Mouse (Mus musculus): ENCODE data around the gene Eif2b4. TPM values are rescaled to one million over a fixed set of nuclear protein-coding genes. Genes with fewer than 3 reads are reported as not detected.

Eif2b4 gene
- total RNA-seq, 2 experiments from 2014 or later = 38.7 to 46.9 TPM

DNA sequence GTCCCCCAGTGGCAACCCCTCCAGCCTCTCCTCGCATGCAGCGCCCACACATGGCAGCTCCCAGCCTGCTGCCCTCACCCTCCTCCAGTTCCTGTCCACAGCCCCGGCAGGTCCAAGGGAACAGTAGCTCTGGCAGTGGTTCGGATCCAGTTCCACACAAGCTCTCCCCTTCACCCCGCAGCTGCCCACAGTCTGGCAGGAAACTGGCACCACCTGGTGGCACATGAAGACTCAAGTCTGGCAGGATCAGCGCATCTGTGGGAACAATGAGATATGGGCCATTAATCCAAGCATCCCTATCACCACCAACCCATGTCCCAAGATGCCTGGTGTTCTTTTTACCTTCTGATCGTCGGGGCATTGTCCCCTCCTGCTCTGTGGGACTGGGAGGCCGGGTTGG, 6.7 kb upstream of the Eif2b4 start:
- no peak for DNase-seq

DNA sequence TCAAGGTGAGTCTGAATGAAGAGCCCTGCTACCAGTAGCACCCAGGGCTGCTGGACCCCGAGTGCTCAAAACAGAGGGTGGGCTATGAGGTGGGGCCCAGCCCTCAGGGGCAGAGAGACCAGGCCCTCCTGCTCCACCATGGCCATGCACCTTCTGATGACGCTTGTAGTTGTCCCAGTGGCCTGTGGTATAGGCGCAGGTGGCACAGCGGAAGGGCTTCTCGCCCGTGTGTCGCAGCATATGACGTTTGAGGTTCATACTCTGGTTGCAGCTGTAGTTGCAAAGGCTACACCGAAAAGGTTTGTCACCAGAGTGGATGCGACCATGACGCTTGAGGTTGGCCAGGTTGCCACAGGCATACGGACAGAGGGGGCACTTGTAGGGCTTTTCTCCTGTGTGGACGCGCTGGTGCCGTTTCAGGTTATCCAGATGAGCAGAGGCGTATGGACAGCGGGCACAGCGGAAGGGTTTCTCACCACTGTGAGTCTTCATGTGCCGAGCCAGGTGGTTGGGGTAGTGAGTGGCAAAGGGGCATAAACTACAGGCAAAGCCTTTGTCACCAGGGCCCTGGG, 6.2 kb upstream of the Eif2b4 start:
- no peak for DNase-seq

DNA sequence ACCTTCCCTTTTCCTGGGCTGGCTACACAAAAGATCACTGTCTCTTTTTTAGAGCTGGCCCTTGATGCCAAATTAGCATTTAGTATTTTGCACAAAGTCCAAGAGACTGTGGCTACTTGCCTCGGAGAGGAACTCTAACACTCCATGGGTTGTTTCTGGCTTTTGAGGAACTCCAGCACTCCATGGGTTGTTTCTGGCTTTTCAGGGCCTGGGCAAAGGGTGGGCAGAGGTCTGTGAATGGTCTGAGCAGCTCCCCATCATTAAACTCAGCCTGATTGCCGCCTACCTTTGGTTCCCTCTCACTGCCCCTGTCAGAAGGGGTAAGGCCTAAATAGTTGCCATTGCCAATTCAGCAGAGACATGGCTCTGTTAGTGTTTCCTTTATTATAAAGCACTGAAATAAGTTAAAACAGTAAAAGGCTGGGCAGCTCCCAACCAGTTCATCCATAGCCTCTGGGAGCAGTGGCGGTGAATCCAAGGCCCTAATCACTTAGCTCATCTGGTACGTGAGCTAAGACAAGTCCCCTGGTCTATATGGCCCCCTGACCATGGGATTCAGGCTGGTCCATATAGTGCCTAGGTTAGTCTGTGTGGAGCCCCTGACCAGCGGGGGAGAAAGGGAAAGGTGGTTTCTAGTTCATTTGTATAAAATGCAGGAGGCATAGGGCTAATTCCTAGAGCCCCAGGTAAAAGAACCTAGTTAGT, 5.5 kb upstream of the Eif2b4 start:
- DNase-seq = no peak

DNA sequence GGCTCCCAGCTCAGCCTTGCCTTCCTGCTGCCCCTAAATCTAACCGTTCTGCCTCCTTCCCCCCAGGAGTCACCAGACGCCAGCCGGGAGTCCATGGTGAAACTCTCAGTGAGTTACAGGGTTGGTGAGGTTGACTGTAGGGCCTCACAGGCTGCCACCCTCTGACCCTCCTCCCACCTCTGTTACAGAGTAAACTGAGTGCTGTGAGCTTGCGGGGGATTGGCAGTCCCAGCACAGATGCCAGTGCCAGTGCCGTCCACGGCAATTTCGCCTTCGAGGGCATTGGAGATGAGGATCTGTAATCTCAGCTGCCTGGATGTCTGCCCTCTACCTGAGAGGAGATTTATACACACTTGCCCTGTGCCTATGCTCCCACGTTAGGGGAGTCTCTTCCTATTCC, 4.9 kb upstream of the Eif2b4 start:
- DNase-seq = no peak

DNA sequence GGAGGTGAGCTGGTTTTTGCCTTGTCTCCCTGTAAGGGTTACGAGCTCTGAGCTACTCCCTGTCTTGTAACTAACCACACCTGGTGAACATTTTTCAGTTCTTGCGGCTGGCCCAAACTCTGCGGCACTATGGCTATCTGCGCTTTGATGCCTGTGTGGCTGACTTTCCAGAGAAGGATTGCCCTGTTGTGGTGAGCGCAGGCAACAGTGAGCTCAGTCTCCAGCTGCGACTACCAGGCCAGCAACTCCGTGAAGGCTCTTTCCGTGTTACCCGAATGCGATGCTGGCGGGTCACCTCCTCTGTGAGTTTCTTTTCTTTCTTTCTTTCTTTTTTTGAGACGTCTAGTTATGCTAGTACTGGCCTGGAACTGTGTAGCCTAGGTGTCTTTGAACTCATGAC, 3.8 kb upstream of the Eif2b4 start:
- no peak for DNase-seq

DNA sequence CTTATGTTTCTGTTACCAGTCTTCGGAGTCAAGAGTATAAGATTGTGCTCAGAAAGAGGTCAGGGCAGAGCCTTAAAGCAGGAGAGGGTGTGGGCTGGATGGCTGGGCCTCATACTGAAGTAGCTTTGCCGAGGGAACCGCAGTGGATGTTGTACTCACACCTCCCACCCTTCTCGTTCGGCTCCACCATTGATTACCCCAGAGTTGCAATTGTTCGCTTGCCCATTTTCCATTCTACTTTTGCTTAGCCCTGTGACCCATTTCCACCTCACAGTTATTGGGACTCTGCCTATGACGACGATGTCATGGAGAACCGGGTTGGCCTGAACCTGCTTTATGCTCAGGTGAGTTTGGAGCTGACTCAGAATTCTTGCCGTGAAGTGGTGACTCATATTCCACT, 3.0 kb upstream of the Eif2b4 start:
- no peak for DNase-seq

DNA sequence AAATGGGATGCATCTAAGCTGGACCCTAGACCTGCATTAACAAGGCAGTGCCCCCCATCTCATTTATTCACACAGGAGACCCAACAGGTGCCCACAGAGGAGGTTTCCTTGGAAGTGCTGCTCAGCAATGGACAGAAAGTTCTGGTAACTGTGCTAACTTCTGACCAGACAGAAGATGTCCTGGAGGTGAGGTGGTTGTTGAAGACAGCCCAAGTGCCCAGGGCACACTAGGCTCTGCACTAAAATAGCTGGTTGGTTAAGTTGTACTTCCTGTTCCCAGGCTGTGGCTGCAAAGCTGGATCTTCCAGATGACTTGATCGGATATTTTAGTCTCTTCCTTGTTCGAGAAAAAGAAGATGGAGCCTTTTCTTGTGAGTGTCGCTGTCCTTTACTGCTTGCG, 2.4 kb upstream of the Eif2b4 start:
- no peak for DNase-seq

DNA sequence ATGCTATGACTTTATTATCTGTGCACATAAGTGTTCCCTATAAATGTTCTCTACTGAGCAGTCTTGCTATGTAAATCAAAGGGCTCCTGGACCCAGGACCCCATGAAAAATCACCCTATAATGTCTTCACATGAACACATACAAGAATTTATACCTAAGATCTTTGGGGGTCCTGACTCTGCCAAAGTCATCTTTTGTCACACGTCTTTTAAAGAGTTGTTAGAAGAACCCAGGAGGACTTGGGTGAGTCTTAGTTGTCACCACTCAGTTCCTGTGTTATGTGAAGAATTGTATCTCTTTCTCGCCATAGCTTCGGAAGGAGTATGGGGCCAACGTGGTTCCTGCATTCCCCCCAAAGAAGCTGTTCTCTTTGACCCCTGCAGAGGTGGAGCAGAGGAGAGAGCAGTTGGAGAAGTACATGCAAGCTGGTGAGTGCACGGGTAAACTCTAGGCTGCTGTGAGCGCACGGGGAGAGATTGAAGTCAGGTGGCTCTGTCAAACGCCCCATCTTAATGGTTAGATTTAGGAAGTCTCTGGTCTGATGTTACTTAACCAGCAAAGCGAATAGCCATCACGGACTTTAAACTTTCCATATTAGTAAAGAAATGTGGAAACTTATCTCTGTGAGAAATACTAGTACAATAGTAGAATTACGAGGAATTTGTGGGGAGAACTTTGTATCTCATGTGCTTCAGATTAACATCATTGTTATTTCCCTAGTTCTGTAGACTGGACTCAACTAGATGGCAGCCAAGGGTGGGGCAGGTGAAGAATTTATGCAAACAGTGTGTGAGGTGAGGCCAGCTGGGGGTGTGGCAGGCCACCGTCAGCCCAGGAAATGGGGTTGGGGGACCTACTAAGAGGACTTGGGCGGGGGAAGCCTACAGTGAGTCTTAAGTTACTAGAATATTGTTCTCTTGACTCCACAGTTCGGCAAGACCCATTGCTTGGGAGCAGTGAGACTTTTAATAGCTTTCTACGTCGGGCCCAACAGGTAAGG, 1.6 kb upstream of the Eif2b4 start:
- DNase-seq = no peak

DNA sequence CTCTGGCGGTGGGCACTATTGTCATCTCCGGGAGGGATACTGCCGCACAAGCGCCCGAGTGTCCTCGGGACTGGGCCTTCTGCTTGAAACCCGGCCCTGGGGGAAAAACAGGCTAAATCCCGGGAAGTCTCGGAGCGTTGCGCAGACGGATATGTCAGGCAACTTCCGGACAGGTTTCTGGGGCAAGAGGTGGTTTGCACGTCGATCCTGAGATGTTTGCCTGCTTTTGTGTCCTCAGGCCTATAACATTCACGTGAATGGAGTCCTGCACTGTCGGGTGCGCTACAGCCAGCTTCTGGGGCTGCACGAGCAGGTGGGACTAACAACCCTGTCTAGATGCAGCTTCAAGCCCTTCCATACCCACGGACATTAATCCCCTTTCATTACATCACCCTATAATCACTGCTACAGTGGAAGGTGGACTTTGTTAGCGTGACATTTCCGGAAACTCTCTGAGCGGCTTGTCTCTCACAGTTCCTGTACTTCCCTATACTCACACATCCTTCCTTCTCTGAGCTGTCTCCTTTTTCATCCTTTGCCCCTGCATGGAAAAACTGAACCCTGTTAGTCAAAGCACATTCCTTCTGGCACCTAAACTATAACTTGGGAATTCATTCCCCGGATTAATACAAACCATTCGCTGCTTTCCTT, 526 bp upstream of the Eif2b4 start:
- DNase-seq = no peak

DNA sequence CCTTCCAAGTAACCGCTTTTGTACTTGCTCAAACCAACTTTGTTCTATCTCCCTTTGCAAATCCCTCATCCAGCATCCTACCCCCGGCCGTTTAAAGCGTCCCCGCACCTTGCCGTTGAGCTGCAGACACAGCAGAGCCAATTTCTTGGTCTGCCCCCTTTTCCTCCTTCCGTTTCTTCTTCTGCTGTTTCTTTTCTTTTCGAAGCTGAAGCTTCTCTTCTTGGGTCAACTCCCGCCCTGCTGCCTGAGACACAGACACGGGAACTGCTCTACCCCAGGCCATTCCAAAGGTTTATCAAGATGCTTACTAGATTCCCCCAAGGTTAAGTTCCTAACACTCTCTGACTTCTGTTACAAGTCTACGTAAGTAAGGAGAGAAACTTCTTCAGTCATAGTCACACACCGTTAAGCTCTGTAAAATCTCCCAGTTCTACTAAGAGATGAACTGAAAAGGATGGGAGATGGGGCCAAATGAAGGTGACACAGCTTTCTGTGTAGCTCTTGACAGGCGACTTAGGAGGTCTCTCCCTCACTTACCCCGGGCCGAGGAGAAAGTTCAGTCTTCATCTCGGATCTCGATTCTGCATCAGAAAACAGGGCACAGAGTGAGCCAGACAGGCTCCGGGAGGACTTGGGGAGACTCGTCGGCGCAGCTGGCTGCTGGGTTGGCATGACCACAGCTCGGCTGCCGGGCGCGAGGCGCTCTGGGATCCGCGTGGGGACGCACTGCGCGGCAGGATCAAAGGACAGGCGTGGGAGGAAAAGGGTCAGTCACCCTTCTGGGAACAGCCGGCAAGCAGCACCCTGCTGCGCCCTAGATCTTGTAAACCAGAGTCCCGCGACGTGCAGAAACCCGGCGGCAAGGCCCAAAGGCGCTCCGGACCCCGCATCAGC, 938 bp downstream of the Eif2b4 start:
- DNase-seq = no peak

DNA sequence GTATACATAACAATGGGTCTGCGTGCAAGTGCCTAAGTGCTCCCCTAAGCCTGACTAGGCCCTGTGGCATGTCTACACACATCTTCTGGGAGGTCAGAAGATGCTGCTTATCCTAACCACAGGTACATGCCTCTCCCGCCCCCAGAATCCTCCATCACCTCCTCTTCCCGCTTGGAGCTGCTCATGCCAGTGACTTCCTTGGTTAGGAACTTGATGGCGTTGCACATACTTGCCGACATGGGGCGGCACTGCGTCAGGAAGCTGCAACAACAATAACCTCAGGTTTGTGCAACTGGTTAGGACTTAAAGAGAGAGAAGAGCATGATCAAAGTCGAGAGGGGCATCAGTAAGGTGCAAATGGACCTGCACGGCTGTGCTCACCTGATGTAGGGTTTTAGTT, 3.0 kb downstream of the Eif2b4 start:
- no peak for DNase-seq

DNA sequence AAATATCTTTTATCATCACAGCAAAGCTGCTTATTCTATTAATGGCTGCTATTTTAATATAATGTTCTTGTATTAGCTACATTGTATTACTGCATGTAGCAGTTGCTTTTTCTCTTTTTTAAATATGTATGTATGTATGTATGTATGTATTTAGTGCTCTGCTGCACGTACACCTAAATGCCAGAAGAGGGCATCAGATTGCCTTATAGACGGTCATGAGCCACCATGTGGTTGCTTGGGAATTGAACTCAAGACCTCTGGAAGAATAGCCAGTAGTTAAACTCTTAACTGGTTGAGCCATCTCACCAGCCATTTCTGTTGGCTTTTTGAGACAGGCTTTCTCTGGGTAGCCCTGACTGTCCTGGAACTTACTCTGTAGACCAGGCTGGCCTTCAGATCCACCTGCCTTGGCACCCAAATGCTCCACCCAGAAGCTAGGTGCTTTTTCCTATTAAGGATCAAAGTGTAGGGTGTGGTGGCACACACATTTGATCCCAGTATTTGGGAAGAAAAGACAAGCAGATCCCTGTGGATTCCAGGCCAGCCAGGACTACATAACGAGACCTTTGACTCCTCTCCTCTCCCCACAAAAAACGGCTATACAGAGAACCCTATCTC, 4.9 kb downstream of the Eif2b4 start:
- DNase-seq = no peak

DNA sequence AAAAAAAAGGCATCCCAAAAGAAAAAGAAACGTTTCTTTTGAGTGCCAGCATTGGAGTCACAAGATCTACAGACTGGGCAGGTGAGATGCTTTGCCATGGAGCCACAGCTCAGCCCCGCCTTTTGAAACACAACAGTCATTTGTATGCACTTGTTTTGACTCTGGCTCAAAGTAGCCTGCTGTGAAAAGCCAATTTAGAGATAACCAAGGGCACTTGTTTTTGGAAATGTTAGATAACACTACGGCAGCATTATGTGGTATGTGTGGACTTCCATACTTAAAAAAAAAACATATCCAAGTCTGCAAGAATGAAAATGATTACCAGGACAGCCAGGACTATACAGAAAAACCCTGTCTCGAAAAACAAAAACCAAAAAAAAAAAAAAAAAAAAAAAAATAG, 9.6 kb downstream of the Eif2b4 start:
- no peak for DNase-seq

DNA sequence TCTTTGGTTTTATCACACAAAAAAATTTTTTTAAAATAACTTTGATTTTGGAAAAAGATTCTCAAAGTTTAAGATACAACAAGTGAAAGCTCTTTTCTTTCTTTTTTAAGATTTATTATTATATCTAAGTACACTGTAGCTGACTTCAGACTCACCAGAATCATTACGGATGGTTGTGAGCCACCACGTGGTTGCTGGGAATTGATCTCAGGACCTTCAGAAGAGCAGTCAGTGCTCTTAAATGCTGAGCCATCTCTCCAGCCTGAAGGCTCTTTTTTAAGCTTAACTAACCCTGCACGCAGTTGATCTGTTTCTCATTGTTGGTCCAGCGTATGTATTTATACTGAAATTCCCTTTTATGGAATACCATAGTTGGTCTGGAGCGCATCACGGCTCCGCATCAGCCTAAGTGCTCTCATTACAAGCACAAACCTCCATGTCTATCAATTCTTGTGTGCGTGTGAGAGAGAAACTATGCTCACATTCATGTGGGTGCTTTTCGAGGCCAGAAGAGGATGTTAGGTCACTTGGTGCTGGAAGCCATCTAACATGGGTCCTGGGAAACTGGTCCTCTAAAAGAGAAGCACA, 12.0 kb downstream of the Eif2b4 start:
- no peak for DNase-seq

DNA sequence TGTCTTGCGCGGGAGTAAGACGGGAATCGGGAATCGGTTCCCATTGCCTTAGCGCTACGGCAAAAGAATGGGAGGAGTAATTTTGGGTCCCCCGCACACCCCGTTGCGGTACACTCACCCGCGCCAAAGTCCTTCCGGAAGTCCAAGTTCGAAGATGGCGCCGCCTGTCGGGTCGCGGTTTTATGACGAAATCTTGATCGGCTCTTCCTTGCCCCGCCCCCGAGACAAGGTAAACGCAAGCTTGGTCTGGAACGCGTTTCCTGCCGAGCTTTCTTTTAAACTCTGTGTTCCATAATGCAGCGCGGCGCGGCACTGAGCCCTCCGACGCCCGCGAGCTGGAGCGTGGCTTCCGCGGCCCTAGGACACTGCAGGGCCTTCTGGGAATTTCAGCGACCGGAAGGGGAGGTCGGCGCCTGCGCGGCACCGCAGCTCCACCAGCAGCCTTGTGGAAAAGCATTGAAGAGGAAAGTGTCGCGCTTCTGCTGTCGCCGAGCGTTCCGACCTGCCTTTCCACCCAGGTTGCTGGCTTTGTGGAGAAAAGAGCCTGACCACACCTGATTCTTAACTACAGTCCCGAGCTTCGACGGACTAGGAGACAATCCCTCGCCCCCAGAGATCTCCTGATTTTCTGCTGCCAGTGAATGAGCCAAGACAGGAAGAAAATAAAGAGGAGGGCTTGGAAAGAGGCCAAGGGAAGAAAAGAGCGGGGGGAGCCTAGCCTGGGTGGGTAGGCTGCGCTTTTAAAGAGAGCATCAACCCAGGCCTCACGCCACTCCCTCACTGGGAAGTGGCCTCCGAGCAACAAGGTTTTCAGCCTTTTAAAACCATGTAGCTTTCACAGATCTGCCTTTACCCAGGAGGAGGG, 13.2 kb downstream of the Eif2b4 start, which contains the start of the genes Gm29609 and Gtf3c2:
Gene Gm29609 (minus strand): TSS at position 146 of the 865 bp plus-strand sequence.
Gene Gtf3c2 (minus strand): TSS at position 379 of the 865 bp plus-strand sequence.
- DNase-seq = peak; percentile 96

DNA sequence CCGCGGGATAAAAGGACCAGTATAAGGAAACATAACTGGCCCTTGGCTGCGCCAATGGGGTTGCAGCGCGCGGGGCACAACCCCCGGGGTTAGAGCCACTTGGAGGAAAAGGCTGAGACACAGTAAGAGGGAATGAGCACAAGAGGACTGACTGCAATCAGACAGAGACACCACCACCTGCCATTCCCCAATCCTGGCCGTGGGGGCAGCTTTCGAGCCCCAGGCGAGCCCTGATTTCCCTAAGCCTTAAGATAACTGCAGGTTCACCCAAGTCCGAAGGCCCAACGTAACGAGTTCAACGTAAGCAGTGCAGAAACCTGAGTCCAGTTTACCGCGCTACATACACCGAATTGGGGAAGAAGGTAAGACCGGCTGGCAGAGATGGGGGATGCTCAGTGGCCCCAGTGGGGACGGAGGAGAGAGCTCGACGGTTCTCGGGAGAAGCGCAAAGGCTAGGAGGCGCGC, 13.9 kb downstream of the Eif2b4 start:
- DNase-seq = no peak

DNA sequence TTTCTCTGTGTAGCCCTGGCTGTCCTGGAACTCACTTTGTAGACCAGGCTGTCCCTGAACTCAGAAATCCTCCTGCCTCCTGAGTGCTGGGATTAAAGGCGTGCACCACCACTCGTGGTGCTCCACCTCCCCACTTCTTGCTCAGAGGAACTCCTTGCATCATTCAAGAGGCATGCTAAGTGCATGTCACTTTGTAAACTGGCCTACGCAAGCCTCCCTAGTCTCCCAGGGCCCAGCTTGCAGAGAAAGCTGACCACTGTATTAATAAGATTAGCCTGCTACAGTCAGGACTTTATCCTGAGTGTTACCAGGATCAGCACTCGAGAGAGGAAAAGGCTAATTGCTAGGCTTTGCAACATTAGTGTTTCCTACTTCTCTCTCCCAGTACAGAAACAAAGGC, 24.6 kb downstream of the Eif2b4 start:
- no peak for DNase-seq

DNA sequence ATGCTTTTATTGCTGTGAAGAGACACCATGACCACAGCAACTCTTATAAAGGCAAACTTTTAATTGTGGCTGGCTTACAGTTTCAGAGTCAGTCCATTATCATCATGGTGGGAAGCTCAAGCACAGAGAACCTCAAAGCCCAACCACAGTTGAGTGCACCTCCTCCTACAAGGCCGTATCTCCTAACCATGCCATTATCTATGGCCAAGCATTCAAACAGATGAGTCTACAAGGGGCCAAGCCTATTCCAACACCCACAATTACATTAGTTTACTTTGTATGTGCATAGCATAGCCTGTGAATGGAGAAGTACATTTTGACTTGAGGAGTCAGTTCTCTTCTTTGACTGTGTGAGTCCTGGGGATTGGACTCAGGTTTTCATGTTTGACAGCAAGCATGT, 28.4 kb downstream of the Eif2b4 start:
- DNase-seq = no peak

DNA sequence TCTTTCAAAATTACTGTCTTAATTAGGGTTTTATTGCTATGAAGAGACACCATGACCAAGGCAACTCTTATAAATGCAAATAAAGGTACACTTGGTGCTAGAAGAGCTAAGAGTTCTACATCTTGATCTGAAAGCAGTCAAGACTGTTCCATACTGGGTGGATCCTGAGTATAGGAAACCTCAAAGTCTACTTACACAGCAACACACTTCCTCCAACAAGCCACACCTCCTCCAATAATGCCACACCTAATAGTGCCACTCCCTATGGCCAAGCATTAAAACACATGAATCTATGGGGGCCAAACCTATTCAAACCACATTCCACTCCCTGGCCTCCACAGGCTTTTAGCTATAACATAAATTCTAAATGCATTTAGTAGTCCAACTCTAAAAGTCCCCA, 30.8 kb downstream of the Eif2b4 start:
- DNase-seq = no peak

DNA sequence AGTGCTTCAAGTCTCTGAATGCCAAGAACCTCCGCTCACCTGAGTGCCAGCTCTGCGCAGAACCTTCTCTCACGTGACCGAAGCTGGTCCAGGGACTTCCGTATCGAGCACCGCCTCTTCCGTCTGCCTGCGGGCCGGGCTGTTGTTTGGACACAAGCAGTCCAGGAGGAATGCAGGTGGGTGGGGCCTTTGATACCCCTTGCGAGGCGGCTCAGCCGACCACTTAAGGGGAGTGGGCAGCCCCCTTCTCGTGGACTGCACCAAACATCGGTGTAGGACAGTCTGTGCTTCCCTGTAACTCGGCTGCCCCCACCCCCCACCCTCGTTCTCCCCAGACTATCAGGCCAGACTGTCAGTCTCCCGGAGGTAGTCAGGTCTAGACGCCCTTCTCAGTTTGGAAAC, 39.1 kb downstream of the Eif2b4 start, which contains the start of gene Mpv17:
Gene Mpv17 (minus strand): TSS at position 100 of the 402 bp plus-strand sequence.
- DNase-seq = peak; percentile 80 to 83

Measured in layer of hippocampus, postnatal 36 days (tissue).